Mouse (Mus musculus) hindbrain, embryonic 12.5 days (tissue): ENCODE measurements around the gene Pla2g3. TPM values are rescaled to one million over a fixed set of nuclear protein-coding genes. Genes with fewer than 3 reads are reported as not detected.

Source experiments
- ATAC-seq: fragments of 200-750 bp; cut with Nextera tagmentation; 2 replicates; pipeline ENCODE4 v1.8.0; 2017; ENCODE audit warnings: moderate TSS enrichment; ENCODE audit not compliant: low FRiP score
- H3K27ac ChIP-seq: fragments of 300-500 bp; sonication (generic); 2 replicates; pipeline ENCODE4 v1.5.1; 2016; ENCODE audit warnings: mild to moderate bottlenecking
- H3K27me3 ChIP-seq: fragments of 300-500 bp; sonication (generic); 2 replicates; pipeline ENCODE4 v1.6.1; 2016; ENCODE audit warnings: mild to moderate bottlenecking
- H3K36me3 ChIP-seq: fragments of 300-500 bp; sonication (generic); 2 replicates; pipeline ENCODE4 v1.6.1; 2016; ENCODE audit warnings: mild to moderate bottlenecking
- H3K4me1 ChIP-seq: fragments of 300-500 bp; sonication (generic); 2 replicates; pipeline ENCODE4 v1.6.1; 2016
- H3K4me2 ChIP-seq: fragments of 300-500 bp; sonication (generic); replicated peaks from 2 replicates; pipeline ENCODE4 v1.6.1; 2016; ENCODE audit warnings: mild to moderate bottlenecking
- H3K4me3 ChIP-seq: fragments of 300-500 bp; sonication (generic); 2 replicates; pipeline ENCODE4 v1.5.1; 2016; ENCODE audit warnings: mild to moderate bottlenecking
- H3K9ac ChIP-seq: fragments of 300-500 bp; sonication (generic); 2 replicates; pipeline ENCODE4 v1.6.1; 2016; ENCODE audit warnings: mild to moderate bottlenecking, moderate library complexity
- H3K9me3 ChIP-seq: fragments of 300-500 bp; sonication (generic); replicated peaks from 2 replicates; pipeline ENCODE4 v1.6.1; 2016; ENCODE audit warnings: mild to moderate bottlenecking
- WGBS: fragments of 180-500 bp; shearing (Covaris S2); methylation state at CpG from one replicate; pipeline ENCODE4 v1.1.7; 2016; 5-methylcytosine and 5-hydroxymethylcytosine counted together
- polyA plus RNA-seq: library from polyadenylated mRNA; unstranded; fragments of >200 nt; fragmentation: Nextera tagmentation; extraction: Ambion mirVana; gene quantifications from 2 replicates; pipeline ENCODE4 v1.2.1, GENCODE M21; 2016

The Pla2g3 gene
- polyA plus RNA-seq, 1 experiment from 2014 or later: 0.81 TPM

- Histone ChIP-seq H3K36me3 (no peaks in the 10 kb centered on the region), H3K4me1 (peaks cover 9% of the 10 kb centered on the region; the same call in 1 of the 2 replicates), H3K4me2 (no peak overlapping the region), H3K9me3 (0 out of 2 replicates have a peak, but pooled peaks cover 4% of the 10 kb centered on the region), H3K27ac (no peak overlapping the region), H3K27me3 (no peaks in the 10 kb centered on the region), H3K4me3 (no peak overlapping the region), H3K9ac (no peak overlapping the region)
- ATAC-seq: no peak
- WGBS: 86% methylated on average over 2 of the region's 2 CpGs
Observed at GRCm38 (mm10) chr11:3547047-3547446, 59.0 kb downstream of the Pla2g3 start.

- no peak overlapping the region for H3K27ac ChIP-seq
- no peaks in the 10 kb centered on the region for H3K27me3 ChIP-seq
- ATAC-seq: 0 out of 2 replicates have a peak, but pooled peaks have one; percentile 46
- 38% methylated on average over 6 of the region's 6 CpGs for WGBS
- no peak overlapping the region for H3K4me2 ChIP-seq
- H3K4me3 ChIP-seq: no peak overlapping the region
- H3K4me1 ChIP-seq: peaks cover 9% of the 10 kb centered on the region; the same call in 1 of the 2 replicates
- no peaks in the 10 kb centered on the region for H3K36me3 ChIP-seq
- H3K9me3 ChIP-seq: 0 out of 2 replicates have a peak, but pooled peaks cover 4% of the 10 kb centered on the region
- H3K9ac ChIP-seq: no peak overlapping the region
Observed at GRCm38 (mm10) chr11:3547969-3548368, 59.9 kb downstream of the Pla2g3 start.

- no peaks in the 10 kb centered on the region for H3K27me3 ChIP-seq
- H3K9me3 ChIP-seq: 0 out of 2 replicates have a peak, but pooled peaks cover 4% of the 10 kb centered on the region
- H3K4me1 ChIP-seq: peaks cover 9% of the 10 kb centered on the region; the same call in 1 of the 2 replicates
- no peak overlapping the region for H3K4me2 ChIP-seq
- 63% methylated on average over 3 of the region's 3 CpGs for WGBS
- no peak overlapping the region for H3K4me3 ChIP-seq
- ATAC-seq: no peak
- H3K27ac ChIP-seq: no peak overlapping the region
- H3K36me3 ChIP-seq: no peaks in the 10 kb centered on the region
- H3K9ac ChIP-seq: no peak overlapping the region
Observed at GRCm38 (mm10) chr11:3548564-3549295, 60.6 kb downstream of the Pla2g3 start.

Other genes with a start within 250 kb of the Pla2g3 start
- 240 and 245 TPM in 2 replicates for gene Drg1, start 221.9 kb upstream of the Pla2g3 start, polyA plus RNA-seq
- gene Patz1, start 199.4 kb upstream of the Pla2g3 start, polyA plus RNA-seq: 115 and 119 TPM in 2 replicates
- gene Pik3ip1, start 157.9 kb upstream of the Pla2g3 start, polyA plus RNA-seq: 19.9 and 22.0 TPM in 2 replicates
- 114 and 116 TPM in 2 replicates for gene Limk2, start 79.1 kb upstream of the Pla2g3 start, polyA plus RNA-seq
- gene Rnf185, start 35.9 kb upstream of the Pla2g3 start, polyA plus RNA-seq: 38.5 and 43.0 TPM in 2 replicates
- gene Inpp5j, start 16.5 kb downstream of the Pla2g3 start, polyA plus RNA-seq: 0.73 and 1.2 TPM in 2 replicates
- 78.0 and 83.6 TPM in 2 replicates for gene Selenom, start 26.4 kb downstream of the Pla2g3 start, polyA plus RNA-seq
- 42.2 TPM in 2 replicates for gene Smtn, start 52.3 kb downstream of the Pla2g3 start, polyA plus RNA-seq
- 54.0 and 58.9 TPM in 2 replicates for gene Morc2a, start 160.9 kb downstream of the Pla2g3 start, polyA plus RNA-seq